Mouse (Mus musculus) adrenal gland, adult 18-20 months (tissue): ENCODE data around the gene Qpctl. TPM values are rescaled to one million over a fixed set of nuclear protein-coding genes. Genes with fewer than 3 reads are reported as not detected.

ENCODE experiments used
- DNase-seq, 2 experiments: peaks; one replicate each; pipeline ENCODE4 v3.0.0; 2021 to 2022; ENCODE audit warnings: low spot score in 2 of 2
- microRNA-seq, 2 experiments: library from miRNA; unstranded; fragments of <30 nt; microRNA quantifications; one replicate each; pipeline ENCODE4 v1.2.0; 2021; ENCODE audit warnings: borderline number of aligned reads in 2 of 2
- total RNA-seq, 2 experiments: library from RNA; stranded (reverse); gene quantifications; 1 replicate in 1 of 2; 2 replicates in 1 of 2; pipeline ENCODE4 v1.2.3; 2021

Qpctl gene
- total RNA-seq, 2 experiments from 2014 or later, result 13.6 to 14.6 TPM

DNA sequence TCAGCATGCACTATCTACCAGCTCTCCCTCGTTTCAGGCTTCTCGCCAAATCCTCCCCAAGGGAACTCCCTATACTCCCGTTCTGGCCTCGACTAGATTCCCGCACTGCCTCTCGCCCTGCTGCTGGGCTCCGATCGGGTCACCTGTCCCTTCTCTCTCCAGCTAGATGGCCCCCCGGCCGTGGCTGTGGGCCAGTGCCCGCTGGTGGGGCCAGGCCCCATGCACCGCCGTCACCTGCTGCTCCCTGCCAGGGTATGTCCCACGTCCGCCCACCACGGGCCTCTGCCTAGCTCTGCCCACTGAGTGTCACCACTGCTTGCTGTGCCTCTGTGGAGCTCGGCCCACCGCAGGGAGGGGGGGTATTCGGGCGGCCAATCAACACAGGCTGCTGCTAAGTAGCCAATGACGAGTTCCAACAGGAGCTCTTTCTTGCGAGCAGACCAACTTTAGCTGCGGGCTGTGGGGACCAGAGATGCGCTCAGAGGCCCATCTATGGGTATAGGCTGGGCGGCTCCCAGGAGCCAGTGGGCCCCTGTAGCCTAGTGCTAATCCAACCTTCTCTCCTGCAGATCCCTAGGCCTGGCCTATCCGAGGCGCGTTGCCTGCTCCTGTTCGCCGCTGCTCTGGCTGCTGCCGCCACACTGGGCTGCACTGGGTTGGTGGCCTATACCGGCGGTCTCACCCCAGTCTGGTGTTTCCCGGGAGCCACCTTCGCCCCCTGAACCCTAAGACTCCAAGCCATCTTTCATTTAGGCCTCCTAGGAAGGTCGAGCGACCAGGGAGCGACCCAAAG, 56.5 kb downstream of the Qpctl start:
- DNase-seq, result peak in 1 of 2 experiments; percentile 58

DNA sequence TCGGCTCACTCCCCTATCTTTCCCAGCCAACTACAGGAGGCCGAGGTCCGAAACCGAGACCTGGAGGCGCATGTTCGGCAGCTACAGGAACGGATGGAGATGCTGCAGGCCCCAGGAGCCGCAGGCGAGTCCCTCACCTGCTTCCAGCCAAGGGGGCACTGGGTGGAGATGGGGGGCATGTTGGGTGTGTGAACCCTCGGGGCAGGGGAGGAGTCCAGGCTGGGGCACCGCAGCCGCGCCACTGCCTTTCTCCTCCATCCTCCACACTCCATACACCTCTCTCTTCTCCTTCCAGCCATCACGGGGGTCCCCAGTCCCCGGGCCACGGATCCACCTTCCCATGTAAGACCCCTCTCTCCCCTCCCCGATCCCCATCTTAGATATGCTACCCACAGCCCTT, 57.2 kb downstream of the Qpctl start:
- DNase-seq, result no peak

Small RNA genes lying within 50 kb of the gene (microRNA-seq; reads per million reads assigned to microRNA genes)
- 782 to 998 reads per million in 2 experiments for gene Mir330

Other genes starting within 250 kb of the Qpctl start
- gene Ccdc61, start 238.9 kb downstream of the Qpctl start, total RNA-seq, result 10 to 100 TPM in 1 of 2 experiments, 1 to 10 TPM in 1; 9.9 to 10.7 TPM
- gene Nova2, start 223.4 kb downstream of the Qpctl start, total RNA-seq, result 1 to 10 TPM; 3.8 to 5.1 TPM
- not detected for gene Nanos2, start 161.9 kb downstream of the Qpctl start, total RNA-seq
- 10 to 100 TPM in 1 of 2 experiments, 1 to 10 TPM in 1; 9.3 to 12.2 TPM for gene Mypop, start 158.0 kb downstream of the Qpctl start, total RNA-seq
- 10 to 100 TPM; 42.9 to 47.0 TPM for gene Irf2bp1, start 145.2 kb downstream of the Qpctl start, total RNA-seq
- gene Foxa3, start 125.8 kb downstream of the Qpctl start, total RNA-seq, result not detected
- 100 to 1,000 TPM in 1 of 2 experiments, 10 to 100 TPM in 1; 92.0 to 105 TPM for gene Sympk, start 124.9 kb downstream of the Qpctl start, total RNA-seq
- not detected for gene Rsph6a, start 94.6 kb downstream of the Qpctl start, total RNA-seq
- 10 to 100 TPM; 48.3 to 49.1 TPM for gene Dmwd, start 73.1 kb downstream of the Qpctl start, total RNA-seq
- 100 to 1,000 TPM; 127 to 137 TPM for gene Dmpk, start 65.4 kb downstream of the Qpctl start, total RNA-seq
- gene Six5, start 54.7 kb downstream of the Qpctl start, total RNA-seq, result 10 to 100 TPM; 13.0 to 14.7 TPM
- not detected for gene Gm4969, start 30.9 kb downstream of the Qpctl start, total RNA-seq
- gene Fbxo46, start 29.4 kb downstream of the Qpctl start, total RNA-seq, result 10 to 100 TPM; 12.6 to 15.4 TPM
- 10 to 100 TPM; 81.7 to 89.5 TPM for gene Snrpd2, start 431 bp upstream of the Qpctl start, total RNA-seq
- gene Gipr, start 16.8 kb upstream of the Qpctl start, total RNA-seq, result under 1 TPM; 0.60 to 0.70 TPM
- gene Eml2, start 27.1 kb upstream of the Qpctl start, total RNA-seq, result 10 to 100 TPM; 33.9 to 43.9 TPM
- 10 to 100 TPM in 1 of 2 experiments, 1 to 10 TPM in 1; 7.7 to 17.3 TPM for gene Gpr4, start 63.2 kb upstream of the Qpctl start, total RNA-seq
- gene Opa3, start 79.0 kb upstream of the Qpctl start, total RNA-seq, result 10 to 100 TPM; 40.8 to 56.7 TPM
- 10 to 100 TPM; 42.9 to 56.4 TPM for gene Vasp, start 122.5 kb upstream of the Qpctl start, total RNA-seq
- not detected for gene Ppm1n, start 130.8 kb upstream of the Qpctl start, total RNA-seq
- gene Rtn2, start 133.3 kb upstream of the Qpctl start, total RNA-seq, result 1 to 10 TPM; 5.0 to 8.6 TPM
- gene Fosb, start 160.8 kb upstream of the Qpctl start, total RNA-seq, result 10 to 100 TPM; 15.9 to 23.2 TPM
- 10 to 100 TPM; 31.2 to 41.0 TPM for gene Ercc1, start 195.5 kb upstream of the Qpctl start, total RNA-seq
- gene Cd3eap, start 210.2 kb upstream of the Qpctl start, total RNA-seq, result 10 to 100 TPM; 13.3 to 13.7 TPM
- 1 to 10 TPM; 5.9 to 6.7 TPM for gene Ppp1r13l, start 210.5 kb upstream of the Qpctl start, total RNA-seq
- gene Ercc2, start 232.7 kb upstream of the Qpctl start, total RNA-seq, result 10 to 100 TPM; 27.1 to 30.9 TPM